Mouse (Mus musculus) induced T-regulatory cell, adult 2 months (primary cell): ENCODE measurements around the gene Slc35b4.

Experiments
- DNase-seq: peaks from one replicate; pipeline ENCODE4 v3.0.0-alpha.2; 2012; ENCODE audit warnings: low read depth

The Slc35b4 gene

DNA sequence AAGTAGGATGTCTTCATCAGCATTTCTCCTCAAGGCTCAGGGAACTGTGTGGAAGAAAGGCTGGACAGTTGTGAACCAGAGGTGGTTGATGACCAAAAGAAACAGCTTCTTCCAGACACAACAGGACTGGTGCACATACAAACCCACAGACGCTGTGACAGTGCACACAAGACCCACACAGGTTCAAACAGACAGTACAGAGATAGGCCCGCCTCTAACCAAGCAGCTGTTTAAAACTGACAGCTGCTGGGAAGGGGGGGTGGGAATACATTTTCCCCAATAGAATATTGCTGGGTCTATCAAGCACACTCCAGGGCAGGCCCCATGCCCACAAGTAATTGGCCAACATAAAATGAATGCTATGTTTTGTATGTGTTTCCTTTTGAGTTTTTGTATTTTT lies 52.5 kb downstream of the Slc35b4 start:
- no peak for DNase-seq

DNA sequence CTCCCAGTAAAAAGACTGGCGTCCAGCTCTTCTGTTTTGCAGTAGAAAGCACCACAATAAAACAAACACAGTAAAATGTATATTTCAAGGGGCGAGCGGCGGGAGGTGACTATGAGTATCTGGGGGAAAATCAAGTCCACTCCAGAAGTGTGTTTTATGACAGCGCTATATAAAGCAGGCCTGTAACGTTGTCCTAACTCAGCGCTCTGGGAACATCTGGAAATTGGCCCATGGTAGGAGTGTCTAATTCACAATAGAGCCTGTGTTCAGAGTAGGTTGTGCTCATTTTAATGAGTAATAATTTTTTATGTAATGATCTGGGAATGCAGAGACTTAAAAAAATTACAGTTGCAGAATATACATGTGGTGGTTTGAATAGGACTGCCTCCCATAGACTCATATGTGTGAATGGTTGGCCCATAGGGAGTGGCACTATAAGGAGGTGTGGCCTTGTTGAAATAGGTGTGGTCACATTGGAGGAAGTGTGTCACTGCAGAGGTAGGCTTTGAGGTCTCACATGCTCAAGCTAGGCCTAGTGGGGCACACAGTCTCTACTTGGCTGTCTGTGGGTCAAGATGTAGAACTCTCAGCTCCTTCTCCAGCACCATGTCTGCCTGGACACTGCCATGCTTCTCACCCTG lies 60.0 kb downstream of the Slc35b4 start:
- DNase-seq = no peak

DNA sequence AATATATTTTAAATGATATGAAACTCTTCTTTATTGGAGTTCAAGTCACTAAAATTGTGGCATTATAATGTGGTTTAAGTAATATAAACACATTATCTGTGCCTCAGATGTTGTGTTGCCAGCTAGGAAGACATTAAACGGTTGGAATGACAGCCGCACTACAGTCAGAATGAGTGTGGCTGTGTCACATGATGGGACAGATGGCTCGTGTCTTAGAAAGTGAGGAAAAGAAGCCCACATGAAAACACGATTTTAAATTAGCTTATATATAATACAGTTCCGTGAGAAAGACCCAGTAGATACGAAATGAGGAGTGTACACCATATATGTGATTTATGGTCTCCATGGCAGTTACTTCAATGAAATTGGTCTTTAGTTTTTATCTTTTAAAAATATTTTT lies 65.5 kb downstream of the Slc35b4 start:
- DNase-seq = no peak

DNA sequence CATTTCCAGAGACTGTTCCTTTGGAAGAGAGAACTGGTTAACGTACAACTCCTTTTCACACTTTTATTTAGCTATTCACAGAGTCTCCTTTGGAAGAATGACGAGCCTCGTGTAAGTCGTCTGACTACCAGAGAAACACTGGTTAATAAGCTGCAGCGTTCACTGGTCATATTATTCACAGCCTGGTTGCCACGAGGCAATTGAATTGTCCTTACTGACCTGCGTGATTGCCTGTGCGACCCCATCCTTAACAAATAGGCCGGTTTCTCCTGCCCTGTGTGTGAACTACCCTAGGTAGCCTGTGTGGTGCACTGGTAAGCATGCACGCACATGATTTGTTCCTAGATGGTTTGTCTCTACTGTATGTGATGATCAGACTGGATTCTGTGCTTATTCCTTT lies 66.3 kb downstream of the Slc35b4 start:
- no peak for DNase-seq
